Mouse (Mus musculus) cerebellum, adult 2 months (tissue): Measurements from ENCODE around the gene Gm11034.

Source experiments
- CTCF ChIP-seq: fragments of 200-500 bp; IDR thresholded peaks from 2 replicates; pipeline ENCODE4 v1.5.1; 2011; ENCODE audit warnings: low read depth, mild to moderate bottlenecking, control low read depth, low read length, moderate library complexity, borderline replicate concordance; ENCODE audit not compliant: insufficient read depth
- POLR2A ChIP-seq: fragments of 200-500 bp; IDR thresholded peaks from 2 replicates; pipeline ENCODE4 v1.6.1; 2011; ENCODE audit warnings: low read length, control low read depth, borderline replicate concordance; ENCODE audit not compliant: insufficient read depth

GRCm38 (mm10) chr8:72257171-72257901, 43.9 kb upstream of the Gm11034 start:
- TF ChIP-seq CTCF (no peak), POLR2A (no peak)
